Mouse (Mus musculus) stomach, postnatal 0 days (tissue): ENCODE data around the gene Nfkbiz.

Experiments
- CTCF ChIP-seq: IDR thresholded peaks from 2 replicates; pipeline ENCODE4 v1.5.1; 2016; ENCODE audit warnings: antibody characterized with exemption, low read depth, mild to moderate bottlenecking, moderate library complexity
- EP300 ChIP-seq: optimal IDR thresholded peaks from 2 replicates; pipeline ENCODE3; 2016; ENCODE audit warnings: antibody characterized with exemption

GRCm38 (mm10) chr16:55884246-55884645 lies 45.5 kb upstream of the Nfkbiz start:
- TF ChIP-seq CTCF (no peak), EP300 (no peak)
